Mouse (Mus musculus) neutrophil, adult 5-6 weeks (primary cell): ENCODE data around the gene Cat. TPM values are rescaled to one million over a fixed set of nuclear protein-coding genes. Genes with fewer than 3 reads are reported as not detected.

Experiments
- ATAC-seq: fragments of 151-379, 151-347 bp; 2 replicates; pipeline ENCODE4 v1.8.0; 2017; ENCODE audit warnings: mild to moderate bottlenecking, moderate TSS enrichment; ENCODE audit not compliant: insufficient number of reproducible peaks, poor library complexity, low FRiP score, severe bottlenecking; ENCODE audit errors: extremely low read depth
- total RNA-seq: library from RNA; stranded (forward); fragments of 200-1000 nt; gene quantifications from 2 replicates; pipeline ENCODE4 v1.2.3, GENCODE M21; 2017

Gene Cat
- 69.0 and 89.6 TPM in 2 replicates for total RNA-seq

DNA sequence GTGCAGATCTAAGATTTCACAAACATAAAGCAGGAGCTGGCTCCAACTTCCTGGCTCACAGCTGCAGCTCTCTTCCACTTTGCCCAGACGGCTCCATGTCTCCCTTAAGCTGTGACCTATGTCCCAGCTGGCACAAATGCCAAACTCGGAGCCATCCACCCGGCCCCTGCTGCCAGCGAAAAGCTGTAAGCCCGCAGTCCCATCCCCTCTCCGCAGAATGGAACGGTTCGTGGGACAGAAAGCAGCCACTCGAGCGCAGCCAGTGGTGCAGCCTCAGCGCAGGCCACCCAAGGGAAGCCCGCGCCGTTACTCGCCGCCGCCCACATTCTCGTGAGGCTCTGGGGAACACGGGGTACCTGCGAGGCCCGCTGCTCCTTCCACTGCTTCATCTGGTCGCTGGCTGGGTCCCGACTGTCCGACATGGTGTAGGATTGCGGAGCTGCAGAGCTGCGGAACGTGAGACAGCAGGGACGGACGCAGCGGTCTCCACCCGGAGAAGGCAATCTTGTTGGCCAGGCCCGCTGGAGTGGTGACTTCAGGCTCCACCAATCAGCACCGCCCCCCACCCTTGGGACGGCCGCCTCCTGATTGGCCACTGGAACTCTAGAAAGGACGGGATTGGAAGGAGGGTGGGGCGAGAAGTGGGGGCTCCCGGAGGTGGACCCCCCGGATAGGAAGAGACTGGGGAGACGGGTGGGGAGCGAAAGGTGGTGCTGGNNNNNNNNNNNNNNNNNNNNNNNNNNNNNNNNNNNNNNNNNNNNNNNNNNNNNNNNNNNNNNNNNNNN lies at the start of gene Cat:
Gene Cat (minus strand): TSS at position 544 of the 785 bp plus-strand sequence.
- ATAC-seq, result peak; percentile 91

DNA sequence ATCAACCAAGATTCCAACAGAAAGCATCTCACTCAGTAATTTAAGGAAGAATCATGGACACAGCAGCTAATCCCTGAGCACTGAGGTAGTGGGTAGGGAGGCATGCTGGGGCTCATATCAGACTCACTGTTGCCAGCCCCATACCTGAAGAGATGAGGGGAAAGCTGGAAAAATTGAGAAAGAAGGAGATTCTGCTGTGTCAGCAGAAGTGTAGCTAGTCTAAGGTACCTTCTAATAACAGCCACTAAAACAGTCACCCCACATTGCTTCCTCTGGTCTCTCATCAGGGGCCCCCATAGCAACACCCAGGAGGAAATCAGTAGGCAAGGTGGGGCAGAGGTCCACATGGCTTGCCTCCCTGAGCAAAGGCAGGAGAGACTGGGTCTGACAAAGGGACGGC lies 40.6 kb upstream of the Cat start:
- no peak for ATAC-seq

DNA sequence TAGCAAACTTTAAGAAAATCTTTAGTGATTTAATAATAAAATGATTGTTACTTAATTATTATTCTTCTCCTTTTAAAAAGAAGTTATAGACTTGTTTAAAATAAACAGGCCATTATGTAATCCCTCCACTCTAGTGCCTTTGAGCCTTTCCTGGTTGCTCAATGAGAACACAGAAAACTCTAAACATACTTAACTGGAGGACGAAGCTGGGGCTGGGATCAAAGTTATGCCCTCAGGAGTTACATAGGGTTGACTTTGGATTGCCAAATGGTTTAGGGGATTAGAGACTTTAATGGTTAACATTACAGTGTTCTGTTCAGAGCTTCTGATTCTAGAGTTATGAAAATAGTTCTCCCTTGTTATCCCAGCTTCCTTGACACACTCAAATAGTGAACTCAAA lies 31.5 kb upstream of the Cat start:
- no peak for ATAC-seq

DNA sequence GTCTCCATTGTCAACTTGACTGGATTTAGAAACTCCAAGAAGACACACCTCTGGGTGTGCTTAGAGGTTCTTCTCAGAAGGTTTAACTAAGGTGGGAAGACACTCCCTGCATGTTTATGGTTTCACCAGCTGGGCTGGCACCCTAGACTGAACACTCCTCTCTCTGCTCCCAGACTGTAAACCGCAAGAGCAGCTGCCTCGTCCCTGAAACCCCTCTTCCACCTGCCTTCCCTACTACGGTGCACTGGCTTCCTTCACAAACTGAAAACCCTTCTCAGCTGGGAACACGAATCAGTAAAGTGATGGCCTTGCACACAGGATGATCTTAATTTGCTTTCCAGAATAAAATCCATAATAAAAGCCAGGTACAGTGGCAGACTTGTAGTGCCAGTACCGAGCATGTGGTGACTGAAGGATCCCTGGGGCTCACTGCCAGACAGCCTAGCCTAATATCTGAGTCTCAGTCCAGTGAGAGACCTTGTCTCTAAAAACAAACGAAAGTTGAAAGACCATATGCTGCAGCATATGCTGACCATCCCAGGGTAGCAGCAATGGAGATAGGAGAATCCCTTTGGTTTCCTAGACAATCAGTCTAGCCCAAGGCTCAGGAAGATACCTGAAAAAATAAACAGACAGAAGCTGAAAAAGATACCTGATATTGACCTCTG lies 30.7 kb upstream of the Cat start:
- ATAC-seq, result no peak

DNA sequence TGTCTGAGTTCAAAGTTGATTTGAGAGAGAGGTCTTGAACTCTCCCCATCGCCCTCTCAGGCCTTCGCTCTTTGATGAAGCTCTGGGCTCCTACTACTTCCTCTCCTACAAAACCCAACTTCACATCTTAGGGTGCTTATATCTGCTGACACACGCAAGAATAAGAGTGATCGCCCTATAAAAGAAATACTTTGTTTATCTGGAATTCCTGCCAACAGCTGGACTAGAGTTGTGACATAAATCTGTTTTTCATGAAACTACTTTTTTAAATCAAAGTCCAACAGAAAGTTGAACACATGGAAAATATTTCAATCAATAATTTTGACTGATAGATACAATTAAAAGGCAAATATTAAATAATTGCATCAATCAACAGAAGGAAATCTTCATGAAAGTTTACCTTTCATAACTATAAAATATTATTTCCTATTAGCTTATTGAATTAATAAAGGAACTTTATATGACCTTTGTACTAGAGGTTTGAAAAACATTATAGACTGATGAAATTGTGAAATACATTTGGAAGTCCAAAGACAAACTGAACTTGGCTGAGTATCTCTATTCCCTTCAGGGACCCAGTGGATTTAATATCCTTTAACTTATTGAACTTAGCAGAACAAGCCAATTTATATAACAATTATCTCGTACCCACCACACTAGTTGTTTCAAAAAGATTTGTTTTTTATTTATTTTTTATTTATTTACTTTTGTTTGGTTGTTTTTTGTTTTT lies 27.3 kb upstream of the Cat start:
- no peak for ATAC-seq

DNA sequence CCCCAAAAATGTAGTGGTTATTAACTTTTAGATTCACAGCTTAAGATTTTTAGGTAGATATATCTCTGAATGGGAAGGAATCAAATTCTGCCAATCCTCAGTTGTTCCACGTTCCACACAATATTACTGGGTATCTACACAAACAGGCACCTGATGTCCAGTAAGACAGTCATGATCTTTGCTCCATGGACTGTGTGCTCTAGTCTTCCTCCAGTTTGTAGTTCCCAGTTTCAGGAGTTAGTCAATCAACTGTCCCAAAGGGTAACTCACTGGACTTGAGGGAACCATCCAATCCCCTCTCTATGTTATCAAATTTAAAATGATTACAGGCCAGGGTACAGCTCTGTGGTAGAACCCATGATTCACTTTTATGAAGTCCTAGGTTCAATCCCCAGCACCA lies 26.7 kb upstream of the Cat start:
- no peak for ATAC-seq

DNA sequence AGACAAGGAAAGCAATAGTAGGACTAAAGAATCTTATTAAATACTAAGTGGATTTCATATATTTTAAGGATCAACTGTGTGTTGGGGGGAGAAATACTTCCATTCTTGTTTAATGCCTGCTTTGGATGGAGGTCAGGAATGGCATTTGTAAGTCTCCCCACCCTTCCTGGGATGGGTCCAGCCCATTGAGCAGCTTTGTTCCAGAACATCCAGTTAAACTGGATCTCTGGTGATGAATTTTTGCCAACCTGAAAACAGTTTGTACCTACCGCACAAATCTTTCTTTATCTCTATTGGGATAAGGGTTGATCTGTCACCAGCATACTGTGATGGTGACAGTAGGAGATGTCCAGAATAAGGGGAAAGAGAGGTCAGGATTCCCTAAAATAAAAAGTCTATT lies 26.1 kb upstream of the Cat start:
- no peak for ATAC-seq

DNA sequence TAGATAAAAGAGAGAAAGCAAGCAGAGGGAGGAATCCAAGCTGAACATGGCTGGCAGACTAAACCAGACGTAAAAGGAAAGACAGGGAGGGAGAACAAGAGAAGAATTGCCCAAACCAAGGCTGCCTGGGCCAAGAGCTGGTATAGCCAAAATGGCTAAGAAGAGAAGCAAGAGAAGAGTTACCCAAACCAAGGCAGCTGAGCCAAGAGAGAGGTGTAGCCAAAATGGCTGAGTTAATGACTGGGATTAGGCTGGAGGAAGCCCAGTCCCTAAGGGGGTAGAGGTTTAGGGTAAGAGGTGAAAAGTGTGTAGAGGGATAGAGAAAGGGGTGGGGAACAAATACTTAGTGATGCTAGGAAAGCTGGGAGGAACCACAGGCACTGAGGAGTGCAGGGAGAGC lies 22.7 kb upstream of the Cat start:
- ATAC-seq, result no peak

DNA sequence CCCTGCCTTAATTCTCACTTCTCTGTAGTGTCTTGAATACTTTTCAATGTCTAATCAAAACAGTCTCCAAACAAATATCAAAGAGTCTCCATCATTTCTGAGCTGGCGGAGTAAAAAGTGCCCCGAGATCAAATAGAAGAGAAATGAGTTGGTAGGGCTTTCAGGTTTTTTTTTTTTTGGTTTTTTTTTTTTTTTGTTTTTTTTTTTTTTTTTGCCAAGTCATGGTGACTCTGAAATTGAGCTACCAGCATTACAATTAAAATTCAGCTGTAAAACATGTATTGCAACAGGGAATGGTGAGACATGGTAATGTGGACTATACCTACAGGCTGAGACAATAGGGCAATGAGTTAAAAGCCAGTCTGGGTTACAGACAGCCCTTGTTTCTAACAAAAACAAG lies 21.0 kb upstream of the Cat start:
- no peak for ATAC-seq

DNA sequence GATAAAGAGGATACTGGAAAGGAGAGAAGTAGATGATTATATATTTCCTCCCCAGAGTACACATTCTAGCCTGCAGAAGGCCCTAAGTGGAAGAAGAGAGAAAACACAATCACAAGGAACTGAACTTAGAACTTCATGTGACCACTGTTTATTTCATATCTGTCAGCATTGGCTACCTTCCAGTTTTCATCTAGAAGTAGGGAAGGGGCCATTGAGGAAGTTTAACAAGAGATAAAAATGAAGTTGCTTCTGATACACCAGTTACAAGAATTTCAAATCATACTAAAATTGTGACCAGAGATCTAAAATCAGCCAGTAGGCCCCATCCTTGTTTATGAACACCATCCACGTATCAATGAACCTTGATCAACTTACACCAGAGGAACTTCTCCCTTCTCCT lies 19.5 kb upstream of the Cat start:
- no peak for ATAC-seq

DNA sequence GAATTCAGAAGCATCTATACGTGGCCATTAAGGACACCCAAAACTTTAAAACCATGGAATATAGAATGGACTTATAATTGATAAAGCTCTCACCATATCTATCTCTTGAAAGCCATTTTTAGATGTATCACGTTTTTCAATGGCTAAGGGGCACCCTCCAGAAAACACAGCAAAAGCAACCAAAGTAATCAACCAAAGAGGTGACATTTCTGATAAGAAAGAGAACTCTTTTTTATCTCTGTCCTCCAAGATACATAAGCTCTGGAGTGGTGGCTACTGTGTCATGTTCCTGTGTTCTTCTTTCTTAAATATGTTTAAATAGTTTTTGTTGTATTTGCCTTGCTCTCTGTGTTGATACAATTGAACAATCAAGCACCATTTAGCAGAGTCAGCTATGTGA lies 15.8 kb upstream of the Cat start:
- no peak for ATAC-seq

DNA sequence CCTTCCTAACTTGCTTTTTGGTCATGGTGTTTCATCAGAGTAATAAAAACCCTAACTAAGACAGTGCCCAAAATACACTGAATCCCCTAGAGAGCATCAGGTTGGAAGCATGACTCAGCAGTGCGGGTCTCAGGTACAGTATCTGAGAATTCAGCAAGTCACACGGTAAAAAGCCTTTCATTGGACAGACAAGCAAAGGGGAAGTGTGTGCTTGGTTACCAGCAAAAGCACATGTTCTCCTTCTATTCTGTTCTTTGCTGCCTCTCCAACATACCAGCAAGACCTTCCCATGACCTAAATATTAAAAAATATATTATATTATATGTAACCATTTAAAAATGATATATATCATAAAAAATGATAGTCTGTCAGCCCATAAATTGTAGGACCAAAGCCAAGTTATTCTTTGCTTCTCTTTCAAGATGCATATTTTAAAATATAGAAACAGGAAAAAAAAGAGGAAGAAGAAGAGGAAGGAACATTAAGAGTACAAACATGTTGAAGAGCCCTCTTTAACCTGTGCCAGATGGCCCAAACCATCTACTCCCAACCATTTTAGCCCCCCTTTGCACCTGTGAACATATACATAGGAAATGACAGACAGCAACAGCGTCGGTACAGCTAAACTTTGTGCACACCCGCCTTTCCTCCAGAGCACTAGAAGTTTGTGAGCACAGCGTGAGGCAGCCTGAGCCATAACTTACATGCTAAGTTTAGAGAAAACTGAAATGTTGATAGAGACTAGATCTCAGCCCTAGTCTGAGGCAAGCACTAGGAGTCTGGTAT lies 10.9 kb upstream of the Cat start:
- ATAC-seq, result peak; percentile 77

DNA sequence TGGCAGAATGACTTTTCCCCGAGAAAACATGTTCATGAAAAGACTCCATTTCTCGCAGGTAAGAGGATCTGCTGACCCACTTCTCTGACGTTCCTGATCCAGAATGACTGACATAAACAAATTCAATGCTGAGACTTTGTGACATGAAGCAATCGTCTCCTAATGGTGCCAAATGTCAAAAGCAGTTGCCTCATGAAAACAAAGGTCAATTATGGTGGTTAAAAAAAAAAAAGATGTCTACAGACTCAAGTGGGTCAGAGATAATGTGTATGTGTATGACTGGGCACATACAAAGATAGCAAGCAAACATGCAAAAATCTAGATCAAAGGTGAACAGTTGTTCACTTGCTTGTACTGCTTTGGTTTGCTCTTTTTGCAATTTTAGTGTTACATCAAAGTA lies 8.9 kb upstream of the Cat start:
- no peak for ATAC-seq

DNA sequence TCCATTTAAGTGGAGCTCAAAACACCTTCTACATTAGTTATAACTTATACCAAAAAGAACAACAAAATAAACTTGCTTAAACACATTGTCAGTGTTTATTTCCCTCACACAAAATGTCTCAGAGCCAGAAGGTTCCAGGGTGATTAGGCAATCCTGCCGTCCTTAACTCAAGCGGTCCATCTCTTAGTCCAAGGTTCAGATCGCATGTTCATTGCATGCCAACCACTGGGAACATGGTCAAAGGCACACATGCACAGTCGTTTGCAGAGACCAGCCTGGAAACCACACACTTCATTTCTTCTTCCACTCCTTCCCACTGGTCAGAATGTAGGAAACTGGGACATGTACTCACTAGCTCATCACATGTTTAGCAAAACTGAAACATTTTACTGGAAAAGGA lies 7.6 kb upstream of the Cat start:
- no peak for ATAC-seq

DNA sequence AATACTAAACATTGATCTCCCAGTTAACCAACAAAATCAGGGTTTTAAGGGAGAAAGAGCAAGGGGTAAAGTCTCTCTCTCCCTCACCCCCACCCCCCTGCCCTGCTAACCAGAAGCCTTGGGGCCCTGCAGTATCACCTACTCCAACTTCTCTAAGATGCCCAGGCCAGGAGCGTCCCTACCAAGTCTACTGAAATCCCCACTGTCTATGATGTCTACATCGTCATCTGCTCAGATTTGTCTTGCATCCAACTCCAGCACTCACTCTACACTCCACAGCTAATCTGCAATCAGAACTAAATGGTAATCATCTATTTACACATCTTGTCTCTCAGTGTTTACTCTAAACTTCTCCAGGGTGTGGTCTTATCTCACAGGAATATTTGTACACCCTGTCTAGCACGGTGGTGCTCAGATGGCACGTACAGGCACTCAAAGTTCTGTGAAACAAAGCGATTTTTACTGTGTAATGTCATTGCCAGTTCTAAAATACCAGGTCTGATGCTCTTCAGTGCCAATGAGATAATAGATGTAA lies 907 bp downstream of the Cat start:
- no peak for ATAC-seq

DNA sequence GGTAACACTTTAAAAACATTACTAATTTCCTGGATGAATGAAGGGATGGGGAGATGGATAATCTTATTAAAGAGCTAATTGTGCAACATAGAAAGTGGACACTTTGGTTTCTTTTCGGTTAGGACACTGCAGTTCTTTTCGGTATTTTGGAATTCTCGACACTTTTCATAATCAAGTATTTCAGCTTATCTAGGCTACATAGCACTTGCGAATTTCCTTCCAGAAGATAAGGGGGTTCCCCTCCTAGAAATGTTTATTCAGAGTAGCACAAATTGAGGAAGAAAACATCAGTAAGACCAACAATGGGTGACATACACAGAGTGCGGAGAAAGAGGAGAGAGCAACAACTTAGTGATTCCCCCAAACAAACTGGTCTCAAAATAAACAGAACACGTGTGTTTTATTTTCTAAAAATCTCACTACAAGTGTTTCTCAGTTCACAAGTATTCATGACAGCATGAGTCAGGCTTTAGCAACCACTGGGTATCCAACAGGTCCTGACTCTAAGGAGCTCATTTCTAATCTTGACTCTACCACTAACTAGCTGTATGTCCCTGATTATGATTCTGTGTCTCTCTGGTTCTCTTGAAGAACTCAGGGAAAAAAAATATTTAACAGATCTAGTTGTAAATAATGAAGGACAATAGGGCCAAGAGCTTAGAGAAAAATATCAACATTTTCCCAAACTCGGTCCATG lies 1.5 kb downstream of the Cat start:
- no peak for ATAC-seq

DNA sequence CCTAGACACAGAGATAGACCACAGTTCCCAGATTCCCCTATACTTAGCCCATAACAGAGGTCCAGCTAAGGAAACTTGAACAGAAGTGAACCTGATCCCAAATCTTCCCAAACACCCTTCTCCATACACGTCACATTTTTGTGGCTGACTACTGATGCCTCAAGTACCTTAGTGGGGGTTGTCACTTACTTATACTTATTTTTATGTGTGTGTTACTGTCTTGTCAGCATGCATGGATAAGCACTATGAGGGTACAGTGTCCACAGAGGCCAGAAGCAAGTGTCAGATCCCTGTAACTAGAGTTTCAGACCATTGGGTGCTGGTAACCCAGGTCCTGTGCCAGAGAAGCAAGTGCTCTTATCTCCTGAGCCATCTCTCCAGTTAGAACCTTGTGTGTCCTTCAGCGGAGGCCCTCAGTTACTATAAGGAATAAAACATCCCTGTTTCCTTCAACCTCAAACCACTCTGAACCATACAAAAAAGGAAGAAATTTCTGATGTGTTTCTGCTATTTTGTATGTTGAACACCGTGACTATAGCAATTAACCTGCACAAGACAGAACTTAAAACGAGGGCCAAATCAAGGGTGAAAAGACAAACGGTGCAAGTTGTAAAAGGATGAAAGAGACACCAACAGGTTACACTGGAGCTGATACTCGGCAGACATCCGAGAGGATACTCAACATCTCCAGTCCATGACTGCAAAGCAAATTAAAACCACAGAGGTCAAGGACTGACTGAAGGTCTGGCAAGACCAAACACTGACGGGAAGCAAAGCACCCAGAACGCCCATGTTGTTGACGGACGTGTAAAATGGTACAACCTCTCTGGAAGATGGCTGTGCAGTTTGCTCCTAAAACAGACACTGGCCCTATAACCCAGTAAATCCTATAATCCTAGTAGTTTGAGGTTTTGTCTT lies 3.4 kb downstream of the Cat start:
- no peak for ATAC-seq

DNA sequence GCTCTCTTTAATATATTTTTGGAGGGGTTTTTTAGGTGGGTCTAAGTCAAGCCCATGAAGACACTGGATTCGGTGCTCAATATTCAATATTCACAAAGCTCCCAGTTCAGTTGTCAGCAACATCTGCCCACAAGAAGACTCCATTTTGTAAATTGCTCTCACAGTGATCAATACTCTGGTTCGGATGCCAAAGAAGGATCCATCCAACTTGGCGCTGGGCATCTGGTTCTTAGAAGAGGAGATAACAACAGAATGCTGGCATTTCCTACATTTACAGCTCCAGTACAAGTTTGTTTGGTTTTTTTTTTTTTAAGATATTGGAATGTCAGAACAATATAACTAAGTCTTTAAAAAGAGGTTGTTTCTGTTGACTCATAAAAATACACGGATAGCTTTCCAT lies 4.1 kb downstream of the Cat start:
- ATAC-seq, result no peak
